In genomic region chrX:117036085-117036484, GRCm38 (mm10) we compare ENCODE assay signal across 23 mouse cellular contexts. TPM values are rescaled to one million over a fixed set of nuclear protein-coding genes. Genes with fewer than 3 reads are reported as not detected.
A peak's percentile ranks its signal among the peaks of the same experiment; 100 is the strongest.
DNase-seq lines count a peak whose midpoint lies in the region; ATAC-seq and TF ChIP-seq lines count a peak whose summit lies in the region.
"Had no signal": no experiment of that assay in that cellular context is flagged by ENCODE, and none has a peak within 500 bp of the region (broad histone marks: within the 10 kb centered on the region; RNA-seq: fewer than 3 reads in every experiment).

No protein-coding gene starts in this region.

- 55% methylated on average over 2 of the region's 2 CpGs for WGBS in forebrain, postnatal 0 days
- WGBS in forebrain, embryonic 11.5 days, result 80% methylated on average over 2 of the region's 2 CpGs
- WGBS in midbrain, postnatal 0 days, result 82% methylated on average over 2 of the region's 2 CpGs
- 81% methylated on average over 2 of the region's 2 CpGs for WGBS in midbrain, embryonic 16.5 days

- no peak overlapping the region for H3K4me3 ChIP-seq in forebrain, postnatal 0 days (ENCODE audit: low read depth, low read length)
- no peak overlapping the region for H3K4me3 ChIP-seq in forebrain, embryonic 11.5 days (ENCODE audit: low read depth, low read length)
- no peak overlapping the region for H3K4me3 ChIP-seq in midbrain, postnatal 0 days (ENCODE audit: low read depth, low read length)
- H3K4me3 ChIP-seq in midbrain, embryonic 16.5 days (ENCODE audit: low read depth, low read length), result no peak overlapping the region
- H3K4me3 ChIP-seq: embryonic facial prominence, embryonic 12.5 days; heart, embryonic 13.5 days; hindbrain, embryonic 15.5 days had no signal

- H3K9ac ChIP-seq in forebrain, postnatal 0 days, result no peak overlapping the region
- H3K9ac ChIP-seq in forebrain, embryonic 11.5 days (ENCODE audit: low read length), result no peak overlapping the region
- H3K9ac ChIP-seq in midbrain, postnatal 0 days (replicated peaks; ENCODE audit: low read length, poor library complexity, severe bottlenecking), result no peak overlapping the region
- no peak overlapping the region for H3K9ac ChIP-seq in midbrain, embryonic 16.5 days (ENCODE audit: low read depth, low read length)
- H3K9ac ChIP-seq: embryonic facial prominence, embryonic 12.5 days; heart, embryonic 13.5 days; hindbrain, embryonic 15.5 days had no signal

- H3K36me3 ChIP-seq in forebrain, postnatal 0 days (ENCODE audit: insufficient read depth), result no peaks in the 10 kb centered on the region
- H3K36me3 ChIP-seq in forebrain, embryonic 11.5 days (ENCODE audit: control insufficient read depth, insufficient read depth, low read length), result no peaks in the 10 kb centered on the region
- H3K36me3 ChIP-seq in midbrain, postnatal 0 days (ENCODE audit: insufficient read depth, low read length), result no peaks in the 10 kb centered on the region
- no peaks in the 10 kb centered on the region for H3K36me3 ChIP-seq in midbrain, embryonic 16.5 days (ENCODE audit: control insufficient read depth, insufficient read depth, low read length)
- H3K36me3 ChIP-seq: embryonic facial prominence, embryonic 12.5 days; heart, embryonic 13.5 days; hindbrain, embryonic 15.5 days had no signal

- H3K9me3 ChIP-seq in forebrain, postnatal 0 days (ENCODE audit: low read length), result no peaks in the 10 kb centered on the region
- no peaks in the 10 kb centered on the region for H3K9me3 ChIP-seq in forebrain, embryonic 11.5 days (ENCODE audit: control insufficient read depth, low read length)
- no peaks in the 10 kb centered on the region for H3K9me3 ChIP-seq in midbrain, postnatal 0 days (ENCODE audit: low read length)
- H3K9me3 ChIP-seq in midbrain, embryonic 16.5 days (replicated peaks; ENCODE audit: control insufficient read depth, low read length, poor library complexity, severe bottlenecking), result no peaks in the 10 kb centered on the region
- H3K9me3 ChIP-seq: embryonic facial prominence, embryonic 12.5 days; heart, embryonic 13.5 days; hindbrain, embryonic 15.5 days had no signal

- peak; percentile 4 for DNase-seq in forebrain, postnatal 0 days
- DNase-seq in forebrain, embryonic 11.5 days (ENCODE audit: low spot score), result no peak
- DNase-seq in midbrain, postnatal 0 days (ENCODE audit: low spot score), result peak; percentile 4
- peak; percentile 2 for DNase-seq in layer of hippocampus, adult 8-10 months (ENCODE audit: low spot score in 2 of 2)
- DNase-seq in lung, adult 18-20 months, result no peak
- DNase-seq in thymus, postnatal 4 days, result no peak
- DNase-seq: adrenal gland, adult 2 months; adrenal gland, postnatal 25 days; cerebellum, adult 11-12 months; cerebellum, adult 9-10 months; cerebellum, postnatal 25 days; gastrocnemius, postnatal 36 days; heart, adult 11 months; heart, postnatal 36 days had no signal

- TF ChIP-seq CTCF in forebrain, postnatal 0 days (IDR thresholded peaks at IDR 0.05; ENCODE audit: low read depth), result no peak
- TF ChIP-seq CTCF in midbrain, postnatal 0 days (IDR thresholded peaks at IDR 0.05), result no peak

- H3K27ac ChIP-seq in forebrain, postnatal 0 days (ENCODE audit: low read depth, low read length), result no peak overlapping the region
- no peak overlapping the region for H3K27ac ChIP-seq in forebrain, embryonic 11.5 days (ENCODE audit: low read depth, low read length)
- H3K27ac ChIP-seq in midbrain, postnatal 0 days (ENCODE audit: low read depth, low read length), result no peak overlapping the region
- no peak overlapping the region for H3K27ac ChIP-seq in midbrain, embryonic 16.5 days (ENCODE audit: low read length)
- H3K27ac ChIP-seq: embryonic facial prominence, embryonic 12.5 days; heart, embryonic 13.5 days; hindbrain, embryonic 15.5 days had no signal

- H3K4me1 ChIP-seq in forebrain, postnatal 0 days (ENCODE audit: insufficient read depth), result no peaks in the 10 kb centered on the region
- no peaks in the 10 kb centered on the region for H3K4me1 ChIP-seq in forebrain, embryonic 11.5 days (replicated peaks; ENCODE audit: control insufficient read depth, insufficient read depth, low read length)
- H3K4me1 ChIP-seq in midbrain, postnatal 0 days (ENCODE audit: insufficient read depth, low read length), result no peaks in the 10 kb centered on the region
- H3K4me1 ChIP-seq in midbrain, embryonic 16.5 days (ENCODE audit: control insufficient read depth, insufficient read depth, low read length), result no peaks in the 10 kb centered on the region
- H3K4me1 ChIP-seq: embryonic facial prominence, embryonic 12.5 days; heart, embryonic 13.5 days; hindbrain, embryonic 15.5 days had no signal

- ATAC-seq in forebrain, postnatal 0 days, result no peak
- ATAC-seq in forebrain, embryonic 11.5 days (replicated peaks; ENCODE audit: low FRiP score), result no peak
- ATAC-seq in midbrain, postnatal 0 days (ENCODE audit: low FRiP score), result no peak
- ATAC-seq in midbrain, embryonic 16.5 days, result no peak

- H3K4me2 ChIP-seq in forebrain, postnatal 0 days (ENCODE audit: low read depth), result no peak overlapping the region
- no peak overlapping the region for H3K4me2 ChIP-seq in forebrain, embryonic 11.5 days (ENCODE audit: low read depth, low read length, severe bottlenecking)
- H3K4me2 ChIP-seq in midbrain, postnatal 0 days (ENCODE audit: low read depth, low read length, poor library complexity, severe bottlenecking), result no peak overlapping the region
- no peak overlapping the region for H3K4me2 ChIP-seq in midbrain, embryonic 16.5 days (ENCODE audit: low read length)
- H3K4me2 ChIP-seq: embryonic facial prominence, embryonic 12.5 days; heart, embryonic 13.5 days; hindbrain, embryonic 15.5 days had no signal

- no peaks in the 10 kb centered on the region for H3K27me3 ChIP-seq in forebrain, postnatal 0 days (ENCODE audit: insufficient read depth, low read length)
- H3K27me3 ChIP-seq in forebrain, embryonic 11.5 days (ENCODE audit: control insufficient read depth, insufficient read depth, low read length), result no peaks in the 10 kb centered on the region
- no peaks in the 10 kb centered on the region for H3K27me3 ChIP-seq in midbrain, postnatal 0 days (ENCODE audit: insufficient read depth, low read length)
- H3K27me3 ChIP-seq in midbrain, embryonic 16.5 days (ENCODE audit: control insufficient read depth, insufficient read depth, low read depth, low read length), result no peaks in the 10 kb centered on the region
- H3K27me3 ChIP-seq: embryonic facial prominence, embryonic 12.5 days; heart, embryonic 13.5 days; hindbrain, embryonic 15.5 days had no signal

RNA-seq across cellular contexts. Expression of gene H2afb1, which starts 21.5 kb away (rescaled TPM):
- not detected in 2 replicates for total RNA-seq in forebrain, postnatal 0 days (2014; rRNA removed)
- polyA plus RNA-seq in forebrain, postnatal 0 days (2015; fragmentation: Nextera tagmentation; extraction: Ambion mirVana), result not detected in 2 replicates
- not detected in 2 replicates for polyA plus RNA-seq in forebrain, embryonic 11.5 days (2014; fragmentation: Nextera tagmentation; extraction: Ambion mirVana)
- not detected in 2 replicates for total RNA-seq in midbrain, postnatal 0 days (2014; rRNA removed)
- not detected in 2 replicates for polyA plus RNA-seq in midbrain, postnatal 0 days (2015; fragmentation: Nextera tagmentation; extraction: Ambion mirVana)
- not detected in 2 replicates for polyA plus RNA-seq in midbrain, embryonic 16.5 days (2015; fragmentation: Nextera tagmentation; extraction: Ambion mirVana)
- total RNA-seq in layer of hippocampus, adult 8-10 months (2022), result not detected
- total RNA-seq: adrenal gland, adult 2 months; adrenal gland, postnatal 25 days; ES-E14; gastrocnemius, adult 8-10 months; gastrocnemius, postnatal 36 days; heart, postnatal 36 days had no signal
- polyA plus RNA-seq: adrenal gland, adult 2 months; cortical plate, adult 2 months; embryonic facial prominence, embryonic 12.5 days; heart, embryonic 13.5 days; heart, postnatal 0 days; hindbrain, embryonic 11.5 days; hindbrain, embryonic 15.5 days had no signal

Comparison
In these comparisons a context has a peak if more than half of its experiments do, and no peak if none do; other contexts are left out.
1. DNase-seq: peak in forebrain, postnatal 0 days (single experiment), midbrain, postnatal 0 days (single experiment) and layer of hippocampus, adult 8-10 months (2 of 2); none in forebrain, embryonic 11.5 days (single experiment), lung, adult 18-20 months (0 of 2) and thymus, postnatal 4 days (single experiment).